Mouse (Mus musculus) kidney, embryonic 15.5 days (tissue): ENCODE data around the gene Gm10382. TPM values are rescaled to one million over a fixed set of nuclear protein-coding genes. Genes with fewer than 3 reads are reported as not detected.
"Not testable (repeated sequence)": the region's sequence is repeated elsewhere in the genome, so short reads cannot be mapped to it uniquely, and the experiment has no call there.

Experiments used
- ATAC-seq: fragments of 200-750 bp; cut with Nextera tagmentation; replicated peaks from 2 replicates; pipeline ENCODE4 v1.8.0; 2017; ENCODE audit warnings: moderate TSS enrichment; ENCODE audit not compliant: low FRiP score
- H3K27ac ChIP-seq: fragments of 300-500 bp; sonication (generic); 2 replicates; pipeline ENCODE4 v1.5.1; 2015; ENCODE audit warnings: mild to moderate bottlenecking, inconsistent platforms
- H3K27me3 ChIP-seq: fragments of 300-500 bp; sonication (generic); 2 replicates; pipeline ENCODE4 v1.6.1; 2015; ENCODE audit warnings: inconsistent platforms
- H3K36me3 ChIP-seq: fragments of 300-500 bp; sonication (generic); 2 replicates; pipeline ENCODE4 v1.6.1; 2015; ENCODE audit warnings: inconsistent platforms
- H3K4me1 ChIP-seq: fragments of 300-500 bp; sonication (generic); 2 replicates; pipeline ENCODE4 v1.6.1; 2015; ENCODE audit warnings: inconsistent platforms
- H3K4me2 ChIP-seq: fragments of 300-500 bp; sonication (generic); 2 replicates; pipeline ENCODE4 v1.6.1; 2015; ENCODE audit warnings: moderate library complexity, mild to moderate bottlenecking, inconsistent platforms
- H3K4me3 ChIP-seq: fragments of 300-500 bp; sonication (generic); replicated peaks from 2 replicates; pipeline ENCODE4 v1.5.1; 2015; ENCODE audit warnings: mild to moderate bottlenecking, inconsistent platforms
- H3K9ac ChIP-seq: fragments of 300-500 bp; sonication (generic); 2 replicates; pipeline ENCODE4 v1.6.1; 2015; ENCODE audit warnings: mild to moderate bottlenecking, inconsistent platforms
- H3K9me3 ChIP-seq: fragments of 300-500 bp; sonication (generic); replicated peaks from 2 replicates; pipeline ENCODE4 v1.6.1; 2016; ENCODE audit warnings: inconsistent platforms
- WGBS: fragments of 180-500 bp; shearing (Covaris S2); methylation state at CpG from one replicate; pipeline ENCODE4 v1.1.7; 2015; ENCODE audit warnings: mixed read lengths; 5-methylcytosine and 5-hydroxymethylcytosine counted together
- polyA plus RNA-seq: library from polyadenylated mRNA; unstranded; fragments of >200 nt; fragmentation: Nextera tagmentation; extraction: Ambion mirVana; gene quantifications from 2 replicates; pipeline ENCODE4 v1.2.1, GENCODE M21; 2015

Gm10382 gene
- polyA plus RNA-seq, 1 experiment from 2014 or later, result 0.49 TPM

GRCm38 (mm10) chr5:125372027-125372426 lies 17.1 kb upstream of the Gm10382 start:
- no peak overlapping the region for H3K9ac ChIP-seq
- H3K9me3 ChIP-seq, result no peaks in the 10 kb centered on the region
- ATAC-seq, result no peak
- H3K4me3 ChIP-seq, result no peak overlapping the region
- H3K4me2 ChIP-seq, result no peak overlapping the region
- no peaks in the 10 kb centered on the region for H3K4me1 ChIP-seq
- H3K27ac ChIP-seq, result no peak overlapping the region
- WGBS, result 79% methylated on average over 4 of the region's 4 CpGs
- H3K36me3 ChIP-seq, result no peaks in the 10 kb centered on the region
- H3K27me3 ChIP-seq, result no peaks in the 10 kb centered on the region

- ATAC-seq, result no peak
- no peak overlapping the region for H3K27ac ChIP-seq
- no peaks in the 10 kb centered on the region for H3K9me3 ChIP-seq
- no peak overlapping the region for H3K4me3 ChIP-seq
- no peaks in the 10 kb centered on the region for H3K4me1 ChIP-seq
- no peaks in the 10 kb centered on the region for H3K36me3 ChIP-seq
- H3K9ac ChIP-seq, result no peak overlapping the region
- no peaks in the 10 kb centered on the region for H3K27me3 ChIP-seq
- WGBS, result 78% methylated on average over 2 of the region's 2 CpGs
- no peak overlapping the region for H3K4me2 ChIP-seq
Observed at GRCm38 (mm10) chr5:125375871-125376270, 13.3 kb upstream of the Gm10382 start.

GRCm38 (mm10) chr5:125377214-125377613 lies 11.9 kb upstream of the Gm10382 start:
- WGBS, result 77% methylated on average over 7 of the region's 7 CpGs
- Histone ChIP-seq H3K4me1 (no peaks in the 10 kb centered on the region), H3K9me3 (no peaks in the 10 kb centered on the region), H3K27ac (no peak overlapping the region), H3K4me2 (no peak overlapping the region), H3K9ac (no peak overlapping the region), H3K27me3 (no peaks in the 10 kb centered on the region), H3K36me3 (no peaks in the 10 kb centered on the region), H3K4me3 (no peak overlapping the region)
- ATAC-seq, result no peak

- Histone ChIP-seq H3K9me3 (no peaks in the 10 kb centered on the region), H3K4me2 (no peak overlapping the region), H3K27ac (no peak overlapping the region), H3K27me3 (no peaks in the 10 kb centered on the region), H3K4me3 (no peak overlapping the region), H3K36me3 (peaks cover 8% of the 10 kb centered on the region), H3K9ac (no peak overlapping the region), H3K4me1 (no peaks in the 10 kb centered on the region)
- WGBS, result 80% methylated on average over 5 of the region's 5 CpGs
- ATAC-seq, result no peak
Observed at GRCm38 (mm10) chr5:125378919-125379318, 10.2 kb upstream of the Gm10382 start.

- H3K36me3 ChIP-seq, result peaks cover 28% of the 10 kb centered on the region
- no peak; the same call in 1 of the 2 replicates for ATAC-seq
- no peak overlapping the region for H3K4me2 ChIP-seq
- 66% methylated on average over 5 of the region's 5 CpGs for WGBS
- no peak overlapping the region for H3K9ac ChIP-seq
- peaks cover 10% of the 10 kb centered on the region for H3K4me1 ChIP-seq
- no peaks in the 10 kb centered on the region for H3K9me3 ChIP-seq
- H3K27ac ChIP-seq, result no peak overlapping the region
- no peak overlapping the region for H3K4me3 ChIP-seq
- no peaks in the 10 kb centered on the region for H3K27me3 ChIP-seq
Observed at GRCm38 (mm10) chr5:125381954-125382672, 7.0 kb upstream of the Gm10382 start.

GRCm38 (mm10) chr5:125382673-125383558 lies 6.2 kb upstream of the Gm10382 start:
- ATAC-seq, result peak; percentile 65
- Histone ChIP-seq H3K4me2 (no peak overlapping the region), H3K9ac (no peak overlapping the region), H3K36me3 (peaks cover 28% of the 10 kb centered on the region), H3K27ac (peak overlapping the region; percentile 19; the same call in 1 of the 2 replicates), H3K4me1 (peaks cover 10% of the 10 kb centered on the region), H3K4me3 (no peak overlapping the region), H3K9me3 (no peaks in the 10 kb centered on the region), H3K27me3 (no peaks in the 10 kb centered on the region)
- 55% methylated on average over 6 of the region's 6 CpGs for WGBS

GRCm38 (mm10) chr5:125383637-125384420 lies 5.3 kb upstream of the Gm10382 start:
- Histone ChIP-seq H3K4me2 (no peak overlapping the region), H3K27ac (peak overlapping the region; percentile 19; the same call in 1 of the 2 replicates), H3K27me3 (no peaks in the 10 kb centered on the region), H3K9ac (no peak overlapping the region), H3K4me1 (peaks cover 17% of the 10 kb centered on the region), H3K4me3 (no peak overlapping the region), H3K9me3 (no peaks in the 10 kb centered on the region), H3K36me3 (peaks cover 34% of the 10 kb centered on the region)
- 72% methylated on average over 3 of the region's 3 CpGs for WGBS
- no peak for ATAC-seq

GRCm38 (mm10) chr5:125384512-125385214 lies 4.5 kb upstream of the Gm10382 start:
- no peaks in the 10 kb centered on the region for H3K27me3 ChIP-seq
- peaks cover 34% of the 10 kb centered on the region for H3K36me3 ChIP-seq
- ATAC-seq, result no peak
- no peak overlapping the region for H3K9ac ChIP-seq
- H3K9me3 ChIP-seq, result no peaks in the 10 kb centered on the region
- no peak overlapping the region for H3K4me2 ChIP-seq
- peaks cover 17% of the 10 kb centered on the region for H3K4me1 ChIP-seq
- 86% methylated on average over 2 of the region's 2 CpGs for WGBS
- no peak overlapping the region for H3K27ac ChIP-seq
- no peak overlapping the region for H3K4me3 ChIP-seq

- Histone ChIP-seq H3K9me3 (no peaks in the 10 kb centered on the region), H3K27ac (no peak overlapping the region), H3K4me2 (peak overlapping the region; percentile 14; the same call in 1 of the 2 replicates), H3K4me3 (no peak overlapping the region), H3K27me3 (no peaks in the 10 kb centered on the region), H3K36me3 (peaks cover 34% of the 10 kb centered on the region), H3K9ac (no peak overlapping the region), H3K4me1 (peaks cover 19% of the 10 kb centered on the region)
- 78% methylated on average over 8 of the region's 8 CpGs for WGBS
- no peak for ATAC-seq
Observed at GRCm38 (mm10) chr5:125385215-125385940, 3.7 kb upstream of the Gm10382 start.

GRCm38 (mm10) chr5:125387295-125387694 lies 1.8 kb upstream of the Gm10382 start:
- not testable (repeated sequence) for ATAC-seq, H3K27ac ChIP-seq, H3K4me3 ChIP-seq, H3K9me3 ChIP-seq, H3K27me3 ChIP-seq, H3K9ac ChIP-seq, H3K4me2 ChIP-seq
- Histone ChIP-seq H3K4me1 (peaks cover 29% of the 10 kb centered on the region), H3K36me3 (peaks cover 34% of the 10 kb centered on the region)
- 84% methylated on average over 5 of the region's 6 CpGs for WGBS
